Mouse (Mus musculus) neural tube, embryonic 12.5 days (tissue): ENCODE data around the gene Aass. TPM values are rescaled to one million over a fixed set of nuclear protein-coding genes. Genes with fewer than 3 reads are reported as not detected.
"Not testable (repeated sequence)": the region's sequence is repeated elsewhere in the genome, so short reads cannot be mapped to it uniquely, and the experiment has no call there.

ENCODE experiments used
- ATAC-seq: fragments of 200-750 bp; cut with Nextera tagmentation; 2 replicates; pipeline ENCODE4 v1.8.0; 2017; ENCODE audit warnings: low read depth, mild to moderate bottlenecking, moderate TSS enrichment, moderate library complexity; ENCODE audit not compliant: low FRiP score
- H3K27ac ChIP-seq: fragments of 300-500 bp; sonication (generic); 2 replicates; pipeline ENCODE4 v1.5.1; 2016
- H3K27me3 ChIP-seq: fragments of 300-500 bp; sonication (generic); replicated peaks from 2 replicates; pipeline ENCODE4 v1.6.1; 2016; ENCODE audit warnings: mild to moderate bottlenecking
- H3K36me3 ChIP-seq: fragments of 300-500 bp; sonication (generic); 2 replicates; pipeline ENCODE4 v1.6.1; 2016; ENCODE audit warnings: mild to moderate bottlenecking
- H3K4me1 ChIP-seq: fragments of 300-500 bp; sonication (generic); 2 replicates; pipeline ENCODE4 v1.6.1; 2016
- H3K4me2 ChIP-seq: fragments of 300-500 bp; sonication (generic); replicated peaks from 2 replicates; pipeline ENCODE4 v1.6.1; 2016; ENCODE audit warnings: mild to moderate bottlenecking
- H3K4me3 ChIP-seq: fragments of 300-500 bp; sonication (generic); 2 replicates; pipeline ENCODE4 v1.5.1; 2016
- H3K9ac ChIP-seq: fragments of 300-500 bp; sonication (generic); 2 replicates; pipeline ENCODE4 v1.6.1; 2016; ENCODE audit warnings: mild to moderate bottlenecking
- H3K9me3 ChIP-seq: fragments of 300-500 bp; sonication (generic); 2 replicates; pipeline ENCODE4 v1.6.1; 2016; ENCODE audit warnings: mild to moderate bottlenecking
- WGBS: fragments of 180-500 bp; shearing (Covaris S2); methylation state at CpG from one replicate; pipeline ENCODE4 v1.1.7; 2016; 5-methylcytosine and 5-hydroxymethylcytosine counted together
- polyA plus RNA-seq: library from polyadenylated mRNA; unstranded; fragments of >200 nt; fragmentation: Nextera tagmentation; extraction: Ambion mirVana; gene quantifications from 2 replicates; pipeline ENCODE4 v1.2.1, GENCODE M21; 2016

The Aass gene
- polyA plus RNA-seq = 0.32 and 0.81 TPM in 2 replicates

DNA sequence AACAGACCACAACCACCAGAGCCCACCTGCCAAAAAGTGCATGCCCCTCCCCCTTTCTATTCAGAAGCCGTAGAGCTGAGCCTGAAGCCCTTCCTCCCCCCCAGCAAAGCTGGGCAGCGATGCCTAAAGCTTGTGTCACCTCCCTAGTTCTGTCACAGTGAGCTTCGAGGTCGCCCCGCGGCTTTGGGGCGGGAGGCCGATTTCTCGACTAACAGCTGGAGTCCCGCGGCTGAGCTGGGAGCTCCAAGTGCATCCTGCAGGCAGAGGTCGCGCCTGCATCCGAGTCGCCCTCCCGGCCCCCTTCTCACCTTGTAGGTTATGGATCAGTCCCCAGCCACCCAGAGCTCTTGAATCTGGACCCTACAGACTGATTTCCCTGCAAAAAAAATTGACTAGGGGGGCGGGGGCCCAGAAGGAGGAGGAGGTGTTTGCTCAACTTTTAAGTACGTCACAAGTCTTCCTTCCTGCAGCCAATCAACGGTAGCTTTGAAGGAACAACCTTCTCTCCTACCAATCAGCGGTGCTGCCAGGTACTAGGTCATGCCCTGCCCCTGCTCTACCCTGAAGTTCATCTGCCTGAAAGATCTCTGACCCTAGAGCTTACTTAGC is at the start of gene Aass:
Gene Aass (minus strand): TSS at position 414 of the 609 bp plus-strand sequence.
- peak; percentile 84 for ATAC-seq
- peak within 1 kb of the TSS; percentile 79 for H3K4me2 ChIP-seq
- H3K36me3 ChIP-seq = no peaks in the 10 kb centered on the region
- peaks cover 8% of the 10 kb centered on the region; the same call in 1 of the 2 replicates for H3K4me1 ChIP-seq
- H3K27ac ChIP-seq = no peak within 1 kb of the TSS
- peak within 1 kb of the TSS; percentile 40 for H3K4me3 ChIP-seq
- 0 out of 2 replicates have a peak within 1 kb of the TSS, but pooled peaks have one; percentile 29 for H3K9ac ChIP-seq
- H3K27me3 ChIP-seq = no peaks in the 10 kb centered on the region
- H3K9me3 ChIP-seq = no peaks in the 10 kb centered on the region
- 0% methylated on average over 20 of the region's 20 CpGs for WGBS

DNA sequence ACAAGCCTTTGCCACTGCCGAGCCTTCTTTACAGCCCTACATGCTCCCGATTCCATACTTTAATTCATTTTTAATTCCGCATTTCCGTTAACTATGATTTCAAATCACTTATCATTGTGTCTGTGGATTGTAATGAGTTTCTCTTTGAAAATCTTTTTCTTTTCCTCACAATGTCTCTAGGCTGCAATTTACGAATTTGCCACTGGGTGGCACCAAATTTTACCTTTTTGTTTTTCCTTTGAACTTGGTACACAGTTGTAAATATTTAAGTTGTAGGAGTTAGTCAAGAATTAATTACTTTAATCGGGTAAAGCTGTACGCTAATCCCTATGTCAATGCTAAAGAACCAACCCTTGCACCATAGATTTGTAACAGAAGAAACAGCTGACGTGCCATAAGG is 47.3 kb upstream of the Aass start:
- Histone ChIP-seq H3K4me3 (no peak overlapping the region), H3K9me3 (no peaks in the 10 kb centered on the region), H3K27me3 (no peaks in the 10 kb centered on the region), H3K9ac (no peak overlapping the region), H3K27ac (no peak overlapping the region), H3K4me1 (no peaks in the 10 kb centered on the region), H3K36me3 (no peaks in the 10 kb centered on the region), H3K4me2 (no peak overlapping the region)
- no peak for ATAC-seq
- WGBS = 26% methylated on average over 8 of the region's 8 CpGs

DNA sequence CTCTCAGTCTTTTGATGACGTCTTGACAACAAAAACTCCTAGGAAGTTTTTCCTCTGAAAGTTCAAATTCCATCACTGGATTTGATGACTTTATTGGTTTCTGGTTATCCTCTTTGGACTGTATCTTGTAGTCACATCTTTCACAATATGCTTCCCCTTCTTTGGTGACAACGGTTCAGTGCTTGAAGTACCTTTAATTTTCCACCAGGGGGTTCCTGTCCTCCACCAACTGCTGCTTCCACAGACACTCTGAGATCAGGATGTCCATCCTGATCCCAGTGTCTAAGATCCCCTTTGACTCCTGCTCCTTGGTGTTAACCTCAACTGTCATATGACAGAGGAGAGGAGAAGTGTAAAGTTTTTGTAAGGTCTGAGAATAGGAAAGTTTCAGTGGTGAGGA is 31.0 kb upstream of the Aass start:
- H3K27me3 ChIP-seq, H3K27ac ChIP-seq, H3K9ac ChIP-seq, H3K36me3 ChIP-seq, H3K4me1 ChIP-seq, H3K4me3 ChIP-seq, ATAC-seq, H3K9me3 ChIP-seq, H3K4me2 ChIP-seq: not testable (repeated sequence)
- 43% methylated on average over 2 of the region's 2 CpGs for WGBS

DNA sequence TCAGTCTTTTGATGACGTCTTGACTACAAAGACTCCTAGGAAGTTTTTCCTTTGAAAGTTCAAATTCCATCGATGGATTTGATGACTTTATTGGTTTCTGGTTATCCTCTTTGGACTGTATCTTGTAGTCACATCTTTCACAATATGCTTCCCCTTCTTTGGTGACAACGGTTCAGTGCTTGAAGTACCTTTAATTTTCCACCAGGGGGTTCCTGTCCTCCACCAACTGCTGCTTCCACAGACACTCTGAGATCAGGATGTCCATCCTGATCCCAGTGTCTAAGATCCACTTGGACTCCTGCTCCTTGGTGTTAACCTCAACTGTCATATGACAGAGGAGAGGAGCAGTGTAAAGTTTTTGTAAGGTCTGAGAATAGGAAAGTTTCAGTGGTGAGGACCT is 23.6 kb upstream of the Aass start:
- 70% methylated on average over 3 of the region's 3 CpGs for WGBS
- not testable (repeated sequence) for H3K27me3 ChIP-seq, H3K27ac ChIP-seq

DNA sequence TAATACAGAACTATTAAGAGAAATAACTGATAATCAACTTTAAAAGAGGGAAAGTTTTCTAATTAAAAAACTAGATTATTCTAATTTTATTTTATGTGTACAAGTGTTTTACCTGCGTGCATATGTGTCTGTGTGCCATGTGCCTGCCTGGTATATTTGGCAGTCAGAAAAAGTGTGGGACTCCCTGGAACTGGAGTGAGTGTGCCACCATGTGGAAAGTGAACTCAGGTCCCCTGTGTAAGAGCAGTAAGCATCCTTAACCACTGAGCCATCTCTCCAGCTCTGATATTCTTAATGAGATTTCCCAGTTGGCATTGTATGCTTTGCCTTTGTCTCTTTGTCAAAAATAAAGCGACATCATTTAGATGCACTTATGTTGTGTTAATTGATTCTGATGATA is 20.3 kb upstream of the Aass start:
- Histone ChIP-seq H3K9ac (no peak overlapping the region), H3K9me3 (no peaks in the 10 kb centered on the region), H3K4me1 (no peaks in the 10 kb centered on the region), H3K4me3 (no peak overlapping the region), H3K36me3 (no peaks in the 10 kb centered on the region), H3K27me3 (no peaks in the 10 kb centered on the region), H3K27ac (no peak overlapping the region), H3K4me2 (no peak overlapping the region)
- no peak for ATAC-seq
- 93% methylated on average over 2 of the region's 2 CpGs for WGBS

More for the DNA sequence above, 23.6 kb upstream of the Aass start:
- not testable (repeated sequence) for H3K36me3 ChIP-seq, H3K4me3 ChIP-seq, H3K9me3 ChIP-seq, H3K9ac ChIP-seq, H3K4me1 ChIP-seq, ATAC-seq, H3K4me2 ChIP-seq

DNA sequence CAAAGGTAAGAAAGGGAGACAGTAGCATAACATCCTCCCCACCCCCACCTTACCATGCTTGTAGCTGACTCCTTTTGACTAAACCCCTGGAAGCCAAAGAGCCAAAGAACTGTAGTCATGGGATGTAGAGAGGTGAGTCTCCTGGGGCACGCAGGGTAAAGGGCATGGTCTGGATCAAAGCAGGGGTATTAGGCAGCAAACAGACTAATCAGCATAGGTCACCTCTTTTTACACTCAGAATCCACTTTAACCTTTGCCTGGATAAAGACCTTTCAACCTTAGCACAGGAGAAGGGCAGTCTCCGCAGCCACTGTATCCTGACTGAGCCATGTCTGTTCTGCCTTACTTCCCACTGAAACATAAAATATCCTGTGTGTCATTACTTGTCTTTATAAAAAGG is 14.4 kb upstream of the Aass start:
- Histone ChIP-seq H3K9ac (no peak overlapping the region), H3K36me3 (no peaks in the 10 kb centered on the region), H3K27ac (no peak overlapping the region), H3K27me3 (no peaks in the 10 kb centered on the region), H3K9me3 (no peaks in the 10 kb centered on the region), H3K4me1 (no peaks in the 10 kb centered on the region), H3K4me2 (no peak overlapping the region), H3K4me3 (no peak overlapping the region)
- WGBS = 89% methylated on average over 2 of the region's 2 CpGs
- no peak for ATAC-seq

DNA sequence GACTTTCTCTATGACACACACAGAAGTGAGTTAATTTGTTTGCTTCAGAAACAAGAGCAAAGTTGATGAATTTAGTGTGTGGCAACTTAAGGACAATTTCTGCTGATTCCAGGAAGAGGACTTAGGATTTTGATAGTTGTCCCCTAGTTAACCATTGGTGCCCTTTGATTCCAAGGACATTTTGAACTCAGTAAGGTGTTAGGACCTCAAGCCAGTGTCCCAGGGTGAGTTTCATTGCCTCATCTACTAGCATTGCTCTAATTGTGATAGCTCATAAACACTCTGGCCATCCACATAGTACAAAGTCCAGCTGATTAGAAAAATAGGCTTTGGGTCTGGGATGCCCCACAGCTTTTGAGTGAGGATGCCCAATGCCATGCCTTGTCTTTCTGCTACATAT is 11.2 kb upstream of the Aass start:
- H3K4me1 ChIP-seq = no peaks in the 10 kb centered on the region
- no peak overlapping the region for H3K9ac ChIP-seq
- H3K4me3 ChIP-seq = no peak overlapping the region
- no peaks in the 10 kb centered on the region for H3K9me3 ChIP-seq
- no peak overlapping the region for H3K4me2 ChIP-seq
- H3K27me3 ChIP-seq = no peaks in the 10 kb centered on the region
- no peaks in the 10 kb centered on the region for H3K36me3 ChIP-seq
- ATAC-seq = no peak
- no peak overlapping the region for H3K27ac ChIP-seq

DNA sequence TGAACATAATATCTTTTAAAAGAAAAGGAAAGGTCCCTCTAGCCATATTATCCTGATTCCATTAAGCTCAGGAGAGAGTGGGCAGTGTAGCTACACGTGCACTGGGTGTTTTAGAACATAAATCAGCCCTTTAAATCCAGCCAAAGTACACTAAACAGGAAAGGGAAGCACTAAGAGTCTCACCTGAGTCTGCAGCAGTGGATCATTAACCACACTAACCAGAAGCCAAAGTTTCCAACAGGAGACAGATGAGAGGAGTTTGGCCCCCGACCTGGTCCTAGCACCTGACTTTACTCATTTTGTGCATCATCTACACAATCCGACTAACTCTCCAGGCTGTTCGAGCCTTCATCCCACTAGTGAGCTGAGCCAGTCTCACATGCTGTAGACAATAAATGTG is 1.8 kb downstream of the Aass start:
- H3K9me3 ChIP-seq = no peaks in the 10 kb centered on the region
- peaks cover 8% of the 10 kb centered on the region; the same call in 1 of the 2 replicates for H3K4me1 ChIP-seq
- H3K27me3 ChIP-seq = no peaks in the 10 kb centered on the region
- no peak overlapping the region for H3K9ac ChIP-seq
- no peak for ATAC-seq
- WGBS = 79% methylated on average over 4 of the region's 4 CpGs
- H3K27ac ChIP-seq = no peak overlapping the region
- H3K4me3 ChIP-seq = no peak overlapping the region
- no peaks in the 10 kb centered on the region for H3K36me3 ChIP-seq
- no peak overlapping the region for H3K4me2 ChIP-seq

DNA sequence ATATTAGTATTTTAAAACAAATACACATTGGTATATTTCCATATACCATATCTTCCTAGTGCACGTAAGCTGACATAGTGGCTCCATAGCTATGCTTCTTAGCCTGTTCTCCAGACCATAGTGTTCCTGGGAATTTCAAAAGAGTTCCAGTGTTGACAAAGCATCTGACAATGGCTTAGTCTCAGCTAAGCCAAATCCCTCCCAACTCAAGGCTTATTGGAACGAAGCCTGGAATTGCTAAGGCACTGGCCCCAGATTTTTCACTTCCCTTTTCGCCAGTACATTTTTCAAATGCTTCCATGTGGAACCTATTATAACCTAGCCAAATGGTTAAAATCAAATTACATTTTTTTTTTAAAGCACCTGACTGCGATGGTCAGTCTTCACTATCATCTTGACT is 3.6 kb downstream of the Aass start:
- no peak for ATAC-seq
- Histone ChIP-seq H3K9me3 (no peaks in the 10 kb centered on the region), H3K27me3 (no peaks in the 10 kb centered on the region), H3K4me2 (no peak overlapping the region), H3K36me3 (no peaks in the 10 kb centered on the region), H3K9ac (no peak overlapping the region), H3K4me3 (no peak overlapping the region), H3K4me1 (peaks cover 8% of the 10 kb centered on the region; the same call in 1 of the 2 replicates), H3K27ac (no peak overlapping the region)
- 91% methylated on average over 4 of the region's 4 CpGs for WGBS

DNA sequence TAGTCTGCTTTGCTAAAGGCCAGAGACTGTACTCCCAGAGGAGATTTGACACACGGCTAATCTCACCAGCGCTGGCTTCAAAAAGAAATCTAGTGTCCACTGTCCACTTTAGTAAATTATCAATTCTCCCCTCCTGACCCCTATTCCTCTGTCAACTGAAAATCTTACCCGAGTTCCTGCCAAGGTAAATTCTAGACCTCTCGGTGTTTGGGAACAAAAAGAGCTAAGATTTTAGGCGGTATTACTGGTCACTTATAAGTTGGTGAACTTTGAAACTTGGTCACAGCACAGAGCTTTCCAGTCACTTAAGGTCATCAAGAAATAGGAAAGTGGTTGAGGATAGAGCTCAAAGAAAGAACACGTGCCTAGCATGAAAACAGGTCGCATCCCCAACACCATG is 6.1 kb downstream of the Aass start:
- Histone ChIP-seq H3K27me3 (no peaks in the 10 kb centered on the region), H3K9ac (no peak overlapping the region), H3K4me2 (no peak overlapping the region), H3K9me3 (no peaks in the 10 kb centered on the region), H3K27ac (no peak overlapping the region), H3K4me3 (no peak overlapping the region), H3K4me1 (no peaks in the 10 kb centered on the region), H3K36me3 (no peaks in the 10 kb centered on the region)
- no peak for ATAC-seq
- WGBS = 82% methylated on average over 7 of the region's 7 CpGs

DNA sequence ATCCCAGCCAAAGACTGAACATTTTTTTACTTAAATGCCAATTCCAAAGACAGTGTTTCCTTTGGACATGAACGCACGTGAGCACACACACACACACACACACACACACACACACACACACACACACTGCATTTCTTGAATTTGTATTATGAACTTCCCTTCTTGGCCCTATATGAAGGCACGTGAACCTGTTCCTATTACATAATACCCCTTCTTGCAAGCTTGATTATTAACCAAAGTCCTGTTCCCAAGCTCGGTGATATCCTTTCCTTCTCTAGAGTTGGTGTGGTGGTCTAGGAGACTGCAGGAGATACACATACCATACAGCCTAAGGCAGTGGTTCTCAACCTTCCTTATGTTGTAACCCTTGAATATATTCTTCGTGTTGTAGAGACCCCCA is 7.0 kb downstream of the Aass start:
- no peak for ATAC-seq
- Histone ChIP-seq H3K9ac (no peak overlapping the region), H3K9me3 (no peaks in the 10 kb centered on the region), H3K27ac (no peak overlapping the region), H3K4me1 (no peaks in the 10 kb centered on the region), H3K4me3 (no peak overlapping the region), H3K36me3 (no peaks in the 10 kb centered on the region), H3K27me3 (no peaks in the 10 kb centered on the region), H3K4me2 (no peak overlapping the region)
- WGBS = 87% methylated on average over 5 of the region's 5 CpGs

DNA sequence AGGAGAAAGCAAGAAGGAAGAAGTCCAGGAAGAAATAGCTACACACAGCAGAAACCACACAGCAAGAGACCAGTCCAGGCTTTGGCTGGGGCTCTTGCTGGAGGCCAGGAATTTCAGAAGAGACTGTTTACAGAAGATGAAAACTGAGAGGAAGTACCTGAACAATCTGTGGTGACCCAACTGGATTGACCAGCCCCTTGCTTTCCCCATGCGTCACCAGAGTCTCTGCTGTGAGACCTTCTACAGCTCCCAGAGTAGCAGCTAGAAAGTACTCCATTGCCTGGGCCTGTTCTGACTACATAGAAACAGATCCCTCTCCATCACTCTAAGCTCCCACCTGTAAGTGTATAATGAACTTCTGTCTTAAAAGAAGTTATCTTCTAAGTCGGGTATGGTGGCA is 8.0 kb downstream of the Aass start:
- H3K27ac ChIP-seq = no peak overlapping the region
- no peaks in the 10 kb centered on the region for H3K36me3 ChIP-seq
- no peak overlapping the region for H3K4me2 ChIP-seq
- no peak for ATAC-seq
- H3K4me3 ChIP-seq = no peak overlapping the region
- H3K4me1 ChIP-seq = no peaks in the 10 kb centered on the region
- H3K27me3 ChIP-seq = no peaks in the 10 kb centered on the region
- no peak overlapping the region for H3K9ac ChIP-seq
- H3K9me3 ChIP-seq = no peaks in the 10 kb centered on the region
- 81% methylated on average over 2 of the region's 2 CpGs for WGBS

DNA sequence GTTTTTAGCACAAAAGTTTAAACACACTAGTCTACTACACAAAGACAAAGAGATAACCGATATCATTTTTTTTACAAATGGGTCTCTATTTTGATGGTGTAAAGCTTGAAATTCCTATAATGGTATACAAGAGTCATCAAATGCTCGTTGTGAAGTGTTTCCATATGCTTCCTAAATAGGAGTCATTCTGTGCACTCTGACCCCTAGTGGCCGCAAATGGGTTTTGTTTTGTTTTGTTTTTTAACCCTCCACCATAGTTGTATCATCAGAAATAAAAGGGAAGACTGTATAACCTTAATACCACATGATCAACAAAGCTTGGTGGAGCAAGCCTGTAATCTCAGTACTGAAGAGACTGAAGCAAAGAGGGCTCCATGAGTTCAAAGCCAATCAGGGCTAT is 9.9 kb downstream of the Aass start:
- WGBS = 47% methylated on average over 3 of the region's 3 CpGs
- Histone ChIP-seq H3K36me3 (no peaks in the 10 kb centered on the region), H3K27me3 (no peaks in the 10 kb centered on the region), H3K27ac (no peak overlapping the region), H3K4me2 (no peak overlapping the region), H3K9ac (no peak overlapping the region), H3K4me3 (no peak overlapping the region), H3K4me1 (no peaks in the 10 kb centered on the region), H3K9me3 (no peaks in the 10 kb centered on the region)
- ATAC-seq = peak; percentile 25; the same call in 1 of the 2 replicates
